Mouse (Mus musculus) stomach, embryonic 14.5 days (tissue): ENCODE results near the gene Trio. TPM values are rescaled to one million over a fixed set of nuclear protein-coding genes. Genes with fewer than 3 reads are reported as not detected.

ENCODE experiments used
- ATAC-seq: fragments of 200-750 bp; cut with Nextera tagmentation; 2 replicates; pipeline ENCODE4 v1.8.0; 2017; ENCODE audit warnings: low read depth, moderate TSS enrichment; ENCODE audit not compliant: insufficient number of reproducible peaks, insufficient read depth, low FRiP score
- H3K27ac ChIP-seq: fragments of 300-500 bp; sonication (generic); 2 replicates; pipeline ENCODE4 v1.5.1; 2014; ENCODE audit warnings: mild to moderate bottlenecking, low read length, moderate library complexity, mixed read lengths
- H3K27me3 ChIP-seq: fragments of 300-500 bp; sonication (generic); 2 replicates; pipeline ENCODE4 v1.6.1; 2014; ENCODE audit warnings: low read length, control low read depth, mixed read lengths; ENCODE audit not compliant: control insufficient read depth, insufficient read depth
- H3K36me3 ChIP-seq: fragments of 300-500 bp; sonication (generic); 2 replicates; pipeline ENCODE4 v1.6.1; 2014; ENCODE audit warnings: mild to moderate bottlenecking, control low read depth, low read length, moderate library complexity, mixed read lengths; ENCODE audit not compliant: control insufficient read depth, insufficient read depth
- H3K4me1 ChIP-seq: fragments of 300-500 bp; sonication (generic); 2 replicates; pipeline ENCODE4 v1.6.1; 2014; ENCODE audit warnings: low read length, control low read depth, mixed read lengths; ENCODE audit not compliant: control insufficient read depth, insufficient read depth
- H3K4me2 ChIP-seq: fragments of 300-500 bp; sonication (generic); replicated peaks from 2 replicates; pipeline ENCODE4 v1.6.1; 2014; ENCODE audit warnings: low read depth, low read length, control low read depth
- H3K4me3 ChIP-seq: fragments of 300-500 bp; sonication (generic); 2 replicates; pipeline ENCODE4 v1.5.1; 2014; ENCODE audit warnings: low read depth, low read length, control low read depth
- H3K9ac ChIP-seq: fragments of 300-500 bp; sonication (generic); replicated peaks from 2 replicates; pipeline ENCODE4 v1.6.1; 2014; ENCODE audit warnings: low read depth, mild to moderate bottlenecking, control low read depth, low read length, moderate library complexity, mixed read lengths
- H3K9me3 ChIP-seq: fragments of 300-500 bp; sonication (generic); 2 replicates; pipeline ENCODE4 v1.6.1; 2016; ENCODE audit warnings: low read depth, low read length, control low read depth; ENCODE audit not compliant: control insufficient read depth
- WGBS: fragments of 180-500 bp; shearing (Covaris S2); extraction: QIAGEN DNeasy Blood & Tissue Kit; methylation state at CpG from one replicate; pipeline ENCODE4 v1.1.7; 2014; 5-methylcytosine and 5-hydroxymethylcytosine counted together
- polyA plus RNA-seq: library from polyadenylated mRNA; unstranded; fragments of >200 nt; fragmentation: Nextera tagmentation; extraction: Ambion mirVana; gene quantifications from 2 replicates; pipeline ENCODE4 v1.2.1, GENCODE M21; 2014

Trio gene
- polyA plus RNA-seq, 1 experiment from 2014 or later = 54.2 TPM

GRCm38 (mm10) chr15:27782383-27783036 is 243.1 kb downstream of the Trio start:
- WGBS = 46% methylated on average over 15 of the region's 15 CpGs
- Histone ChIP-seq H3K9ac (no peak overlapping the region), H3K36me3 (no peaks in the 10 kb centered on the region), H3K4me2 (no peak overlapping the region), H3K4me1 (peaks cover 73% of the 10 kb centered on the region), H3K9me3 (no peaks in the 10 kb centered on the region), H3K27ac (peak overlapping the region; percentile 94), H3K4me3 (no peak overlapping the region), H3K27me3 (no peaks in the 10 kb centered on the region)
- ATAC-seq = peak; percentile 29; the same call in 1 of the 2 replicates

DNA sequence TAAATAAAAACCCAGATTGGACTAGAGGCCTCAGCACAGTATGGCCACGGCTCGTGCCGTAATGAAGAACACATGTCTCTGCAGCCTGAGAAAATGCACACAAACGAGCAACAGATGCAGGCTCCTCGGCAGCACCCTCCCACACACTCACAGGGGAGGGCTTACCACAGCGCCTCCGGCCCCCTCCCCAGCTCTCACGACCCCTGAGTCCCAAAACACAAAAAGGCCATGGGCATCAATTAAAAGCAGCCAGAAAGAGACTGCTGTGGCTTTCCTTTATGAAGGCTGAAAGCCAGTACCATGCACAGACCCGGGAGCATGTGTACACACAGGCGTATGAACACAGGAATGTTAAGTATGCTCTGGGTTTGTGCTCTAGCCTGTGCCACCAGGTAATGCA is 245.8 kb downstream of the Trio start:
- H3K9ac ChIP-seq = no peak overlapping the region
- H3K4me1 ChIP-seq = peaks cover 75% of the 10 kb centered on the region
- peak overlapping the region; percentile 95 for H3K27ac ChIP-seq
- no peaks in the 10 kb centered on the region for H3K9me3 ChIP-seq
- no peaks in the 10 kb centered on the region for H3K27me3 ChIP-seq
- no peak overlapping the region for H3K4me3 ChIP-seq
- no peaks in the 10 kb centered on the region for H3K36me3 ChIP-seq
- ATAC-seq = no peak
- 18% methylated on average over 10 of the region's 10 CpGs for WGBS
- H3K4me2 ChIP-seq = no peak overlapping the region

DNA sequence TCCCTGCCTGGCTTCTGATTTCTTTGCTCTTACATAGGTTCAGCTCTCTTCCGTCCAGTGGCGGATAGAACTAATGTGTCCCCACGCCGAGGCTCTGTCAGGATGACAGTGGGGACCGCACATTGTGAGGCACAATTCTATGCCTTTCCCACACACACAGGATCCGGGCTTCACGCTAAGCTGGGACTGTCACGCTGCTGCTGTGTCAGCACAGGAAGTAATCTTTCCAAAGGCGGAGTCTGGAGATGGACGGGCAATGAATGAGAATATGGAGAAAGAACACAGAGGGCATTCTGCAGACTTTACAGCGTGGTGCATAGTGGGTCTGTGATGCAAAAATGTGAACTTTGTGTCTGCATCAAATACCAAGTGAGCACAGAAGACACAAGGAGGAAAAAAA is 246.2 kb downstream of the Trio start:
- no peak overlapping the region for H3K9ac ChIP-seq

DNA sequence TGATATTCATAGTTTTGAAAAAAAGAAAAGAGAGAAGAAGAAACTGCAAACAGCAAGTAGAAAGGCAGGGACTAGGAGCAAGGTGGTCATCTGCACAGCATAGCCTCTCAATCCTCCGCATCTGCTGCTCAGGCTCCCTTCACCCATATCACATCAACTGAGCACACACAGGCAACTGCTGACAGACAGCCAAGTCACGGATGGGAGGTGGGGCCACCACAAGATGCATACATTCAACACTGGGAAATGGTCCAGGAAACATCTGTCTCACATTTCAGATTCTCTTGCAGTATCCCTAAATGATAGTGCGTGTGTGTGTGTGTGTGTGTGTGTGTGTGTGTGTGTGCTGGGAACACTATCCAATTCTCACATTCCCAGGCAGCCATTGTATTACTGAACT is 247.4 kb downstream of the Trio start:
- peak; percentile 74; the same call in 1 of the 2 replicates for ATAC-seq
- Histone ChIP-seq H3K27ac (peak overlapping the region; percentile 95), H3K27me3 (no peaks in the 10 kb centered on the region), H3K36me3 (peaks cover 3% of the 10 kb centered on the region; the same call in 1 of the 2 replicates), H3K4me3 (no peak overlapping the region), H3K4me1 (peaks cover 59% of the 10 kb centered on the region), H3K4me2 (peak overlapping the region; percentile 30), H3K9me3 (no peaks in the 10 kb centered on the region), H3K9ac (no peak overlapping the region)
- 6% methylated on average over 3 of the region's 3 CpGs for WGBS

More for the DNA sequence above, 246.2 kb downstream of the Trio start:
- no peak overlapping the region for H3K4me3 ChIP-seq
- H3K27me3 ChIP-seq = no peaks in the 10 kb centered on the region
- no peak for ATAC-seq
- H3K27ac ChIP-seq = peak overlapping the region; percentile 95
- no peaks in the 10 kb centered on the region for H3K36me3 ChIP-seq
- peaks cover 71% of the 10 kb centered on the region for H3K4me1 ChIP-seq
- no peaks in the 10 kb centered on the region for H3K9me3 ChIP-seq
- 46% methylated on average over 11 of the region's 11 CpGs for WGBS
- H3K4me2 ChIP-seq = no peak overlapping the region

GRCm38 (mm10) chr15:27777455-27778190 is 248.0 kb downstream of the Trio start:
- Histone ChIP-seq H3K9ac (no peak overlapping the region), H3K9me3 (no peaks in the 10 kb centered on the region), H3K4me2 (peak overlapping the region; percentile 30), H3K4me1 (peaks cover 56% of the 10 kb centered on the region), H3K36me3 (peaks cover 7% of the 10 kb centered on the region; the same call in 1 of the 2 replicates), H3K4me3 (no peak overlapping the region), H3K27ac (peak overlapping the region; percentile 95), H3K27me3 (no peaks in the 10 kb centered on the region)
- WGBS = 14% methylated on average over 11 of the region's 11 CpGs
- peak; percentile 40; the same call in 1 of the 2 replicates for ATAC-seq

- ATAC-seq = no peak
- no peak overlapping the region for H3K9ac ChIP-seq
- H3K36me3 ChIP-seq = peaks cover 21% of the 10 kb centered on the region; the same call in 1 of the 2 replicates
- H3K27me3 ChIP-seq = no peaks in the 10 kb centered on the region
- H3K4me3 ChIP-seq = no peak overlapping the region
- H3K4me2 ChIP-seq = no peak overlapping the region
- H3K9me3 ChIP-seq = no peaks in the 10 kb centered on the region
- H3K4me1 ChIP-seq = peaks cover 29% of the 10 kb centered on the region
- 52% methylated on average over 7 of the region's 7 CpGs for WGBS
- H3K27ac ChIP-seq = no peak overlapping the region
Measured at GRCm38 (mm10) chr15:27774481-27774880, 251.2 kb downstream of the Trio start.

GRCm38 (mm10) chr15:27772125-27772627 is 253.5 kb downstream of the Trio start:
- peaks cover 41% of the 10 kb centered on the region for H3K36me3 ChIP-seq
- H3K4me1 ChIP-seq = peaks cover 9% of the 10 kb centered on the region
- H3K27ac ChIP-seq = no peak overlapping the region
- WGBS = 79% methylated on average over 7 of the region's 7 CpGs
- no peak for ATAC-seq
- H3K9ac ChIP-seq = no peak overlapping the region
- H3K27me3 ChIP-seq = no peaks in the 10 kb centered on the region
- H3K4me3 ChIP-seq = no peak overlapping the region
- H3K4me2 ChIP-seq = no peak overlapping the region
- no peaks in the 10 kb centered on the region for H3K9me3 ChIP-seq

GRCm38 (mm10) chr15:27771581-27771980 is 254.1 kb downstream of the Trio start:
- no peak for ATAC-seq
- Histone ChIP-seq H3K9ac (no peak overlapping the region), H3K4me1 (peaks cover 3% of the 10 kb centered on the region), H3K27ac (no peak overlapping the region), H3K4me3 (no peak overlapping the region), H3K36me3 (peaks cover 43% of the 10 kb centered on the region), H3K27me3 (no peaks in the 10 kb centered on the region), H3K9me3 (no peaks in the 10 kb centered on the region), H3K4me2 (no peak overlapping the region)
- WGBS = 71% methylated on average over 7 of the region's 7 CpGs
